Mouse (Mus musculus): ENCODE data around the gene Dnah14. TPM values are rescaled to one million over a fixed set of nuclear protein-coding genes. Genes with fewer than 3 reads are reported as not detected.

Dnah14 gene
- 0.03 and 0.14 TPM in 2 replicates for polyA plus RNA-seq (2012; rRNA removed)

DNA sequence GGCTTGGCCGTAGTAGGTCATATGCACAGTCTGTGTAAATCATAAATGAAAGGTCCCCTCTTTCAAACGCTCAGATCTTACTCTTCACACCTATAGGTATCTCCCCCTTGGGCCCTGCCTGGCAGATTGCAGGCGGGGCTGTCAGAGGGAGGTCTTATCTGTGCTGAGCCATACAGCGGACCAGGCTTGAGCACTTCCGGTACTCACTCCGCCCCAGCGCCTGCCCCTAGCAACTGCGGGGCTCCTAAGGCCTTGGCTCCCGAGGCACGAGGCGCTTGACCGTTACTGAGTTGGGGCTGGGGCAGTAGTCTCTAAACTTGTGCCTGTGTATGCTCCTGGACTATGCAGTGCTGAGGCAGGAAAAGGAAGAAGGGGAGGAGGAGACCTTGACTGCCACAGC lies at the start of gene Dnah14:
Gene Dnah14, plus strand, starts transcription at position 238 of the 400 bp plus-strand sequence.
- no peak for DNase-seq (ENCODE audit: low read depth)
- TF ChIP-seq POLR2A (IDR thresholded peaks at IDR 0.05; ENCODE audit: borderline replicate concordance, extremely low read depth, insufficient read depth, insufficient read length, poor library complexity, severe bottlenecking) (no peak), CTCF (IDR thresholded peaks at IDR 0.05; ENCODE audit: borderline replicate concordance, extremely low read depth, insufficient read depth, insufficient read length) (no peak)

GRCm38 (mm10) chr1:181529368-181529767 lies 47.0 kb upstream of the Dnah14 start:
- DNase-seq (ENCODE audit: low read depth): peak; percentile 69
- no peak for TF ChIP-seq CTCF (IDR thresholded peaks at IDR 0.05; ENCODE audit: borderline replicate concordance, extremely low read depth, insufficient read depth, insufficient read length)
- no peak for TF ChIP-seq POLR2A (IDR thresholded peaks at IDR 0.05; ENCODE audit: borderline replicate concordance, extremely low read depth, insufficient read depth, insufficient read length, poor library complexity, severe bottlenecking)

DNA sequence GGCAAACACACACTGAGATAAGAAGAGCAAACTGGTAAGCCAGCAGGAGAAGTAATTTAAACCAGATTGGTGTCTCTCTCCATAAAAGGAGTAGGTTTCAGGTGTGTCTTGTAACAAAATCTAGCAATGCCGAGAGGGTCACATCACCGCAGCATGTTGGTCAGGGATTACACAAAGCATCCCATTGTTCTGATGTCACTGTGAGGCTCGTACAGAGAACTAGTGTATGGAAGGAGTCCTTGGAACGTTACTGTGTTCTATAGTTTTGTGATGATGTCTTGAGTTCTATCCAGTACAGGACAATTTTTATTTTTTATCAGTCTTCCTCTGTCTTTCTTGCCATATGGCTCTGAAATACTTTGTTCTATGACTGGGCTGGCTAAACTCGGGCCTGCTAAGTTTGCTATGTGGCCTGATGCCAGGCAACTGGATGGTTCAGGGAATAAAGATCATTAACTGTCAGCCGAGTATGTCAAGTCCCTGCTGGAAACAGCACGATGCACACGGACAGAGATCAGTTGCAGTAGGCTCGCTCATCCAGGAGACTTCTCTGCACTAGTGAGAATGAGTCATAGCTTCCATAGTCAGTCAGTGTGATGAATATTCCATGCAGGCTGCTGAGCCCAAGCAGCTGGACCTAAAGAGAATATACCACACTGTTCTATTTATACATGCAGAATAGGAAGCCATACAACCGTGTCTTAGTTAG lies 41.0 kb upstream of the Dnah14 start:
- peak; percentile 22 for DNase-seq (ENCODE audit: low read depth)
- TF ChIP-seq POLR2A (IDR thresholded peaks at IDR 0.05; ENCODE audit: borderline replicate concordance, extremely low read depth, insufficient read depth, insufficient read length, poor library complexity, severe bottlenecking) (no peak), CTCF (IDR thresholded peaks at IDR 0.05; ENCODE audit: borderline replicate concordance, extremely low read depth, insufficient read depth, insufficient read length) (no peak)

GRCm38 (mm10) chr1:181537627-181538525 lies 38.5 kb upstream of the Dnah14 start:
- no peak for DNase-seq (ENCODE audit: low read depth)
- TF ChIP-seq CTCF (IDR thresholded peaks at IDR 0.05; ENCODE audit: borderline replicate concordance, extremely low read depth, insufficient read depth, insufficient read length) (no peak), POLR2A (IDR thresholded peaks at IDR 0.05; ENCODE audit: borderline replicate concordance, extremely low read depth, insufficient read depth, insufficient read length, poor library complexity, severe bottlenecking) (no peak)

GRCm38 (mm10) chr1:181539846-181540769 lies 36.3 kb upstream of the Dnah14 start:
- DNase-seq (ENCODE audit: low read depth): peak; percentile 39

GRCm38 (mm10) chr1:181543711-181544383 lies 32.5 kb upstream of the Dnah14 start:
- no peak for TF ChIP-seq POLR2A (IDR thresholded peaks at IDR 0.05; ENCODE audit: borderline replicate concordance, extremely low read depth, insufficient read depth, insufficient read length, poor library complexity, severe bottlenecking)
- peak; percentile 45 for TF ChIP-seq CTCF (IDR thresholded peaks at IDR 0.05; ENCODE audit: borderline replicate concordance, extremely low read depth, insufficient read depth, insufficient read length)
- DNase-seq (ENCODE audit: low read depth): no peak

More at GRCm38 (mm10) chr1:181539846-181540769, 36.3 kb upstream of the Dnah14 start:
- TF ChIP-seq CTCF (IDR thresholded peaks at IDR 0.05; ENCODE audit: borderline replicate concordance, extremely low read depth, insufficient read depth, insufficient read length) (no peak), POLR2A (IDR thresholded peaks at IDR 0.05; ENCODE audit: borderline replicate concordance, extremely low read depth, insufficient read depth, insufficient read length, poor library complexity, severe bottlenecking) (no peak)

DNA sequence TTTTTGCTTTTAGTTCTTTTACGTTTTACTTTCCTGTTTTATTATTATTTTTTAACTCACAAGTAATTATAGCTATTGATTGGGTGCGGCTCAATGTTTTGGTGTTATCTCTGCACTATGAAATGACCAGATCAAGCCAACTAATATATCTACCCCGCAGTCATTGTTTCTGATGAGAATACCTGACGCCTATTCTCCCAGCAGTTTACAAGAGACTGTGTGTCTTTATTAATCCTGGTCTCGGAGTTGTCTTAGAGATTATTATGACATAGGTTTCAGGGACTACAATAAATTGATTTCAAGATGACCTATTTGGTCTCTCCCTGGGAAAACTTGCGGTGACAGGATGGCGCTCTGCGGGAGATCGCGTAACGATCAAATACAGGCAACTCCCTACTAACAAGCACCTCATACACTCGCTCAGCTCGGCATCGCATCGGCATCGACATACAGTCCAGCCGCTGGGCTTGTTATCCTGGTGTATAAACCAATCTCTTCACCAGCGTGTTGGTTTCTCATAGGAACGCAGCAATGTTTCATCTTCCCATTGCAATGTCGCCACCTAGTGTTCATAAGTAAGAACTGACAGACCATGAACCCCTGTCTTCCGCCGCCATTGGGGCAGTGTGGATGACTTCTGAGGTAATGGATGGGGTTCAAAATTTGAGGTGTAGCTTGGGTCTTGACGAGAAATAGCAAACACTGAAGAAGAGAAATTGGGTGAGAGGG lies 31.2 kb upstream of the Dnah14 start:
- peak; percentile 93 for DNase-seq (ENCODE audit: low read depth)
- TF ChIP-seq CTCF (IDR thresholded peaks at IDR 0.05; ENCODE audit: borderline replicate concordance, extremely low read depth, insufficient read depth, insufficient read length) (peak; percentile 87), POLR2A (IDR thresholded peaks at IDR 0.05; ENCODE audit: borderline replicate concordance, extremely low read depth, insufficient read depth, insufficient read length, poor library complexity, severe bottlenecking) (no peak)

- no peak for DNase-seq (ENCODE audit: low read depth)
- no peak for TF ChIP-seq POLR2A (IDR thresholded peaks at IDR 0.05; ENCODE audit: borderline replicate concordance, extremely low read depth, insufficient read depth, insufficient read length, poor library complexity, severe bottlenecking)
These were observed 26.4 kb upstream of the Dnah14 start for GRCm38 (mm10) chr1:181549987-181550386.

GRCm38 (mm10) chr1:181550826-181551225 lies 25.5 kb upstream of the Dnah14 start:
- TF ChIP-seq POLR2A (IDR thresholded peaks at IDR 0.05; ENCODE audit: borderline replicate concordance, extremely low read depth, insufficient read depth, insufficient read length, poor library complexity, severe bottlenecking) (no peak), CTCF (IDR thresholded peaks at IDR 0.05; ENCODE audit: borderline replicate concordance, extremely low read depth, insufficient read depth, insufficient read length) (no peak)
- no peak for DNase-seq (ENCODE audit: low read depth)
